Mouse (Mus musculus) E14TG2a.4 (cell line): ENCODE data around the gene Msmo1.

Experiments used
- CTCF ChIP-seq: conservative IDR thresholded peaks from 2 replicates; pipeline ENCODE4 v1.5.1; 2014; ENCODE audit warnings: low read length
- POU5F1 ChIP-seq: IDR thresholded peaks from 2 replicates; pipeline ENCODE4 v1.6.1; 2014; ENCODE audit warnings: low read length, borderline replicate concordance

DNA sequence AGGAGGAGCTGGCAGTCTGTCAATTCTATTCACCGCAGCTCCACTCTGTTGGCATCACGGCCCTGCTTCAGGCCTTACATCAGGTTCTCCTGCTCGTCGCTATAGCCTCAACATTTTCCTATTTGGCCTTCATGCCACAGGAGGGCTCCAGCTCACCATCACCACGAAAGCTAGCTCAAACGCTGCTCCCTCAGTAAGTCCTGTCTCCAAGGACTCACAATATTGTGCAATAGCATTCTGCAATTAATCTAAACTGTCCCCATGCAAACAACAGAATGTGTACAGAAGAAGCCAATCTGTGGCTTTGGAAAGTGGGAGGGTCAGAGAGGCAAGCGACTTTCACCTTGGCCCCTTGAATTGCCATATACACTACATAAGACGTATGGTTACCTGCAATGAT lies 27.8 kb upstream of the Msmo1 start:
- no peak for TF ChIP-seq CTCF
- no peak for TF ChIP-seq POU5F1
